Mouse (Mus musculus): ENCODE results near the gene Bsg. TPM values are rescaled to one million over a fixed set of nuclear protein-coding genes. Genes with fewer than 3 reads are reported as not detected.
A peak's percentile ranks its signal among the peaks of the same experiment; 100 is the strongest.

The Bsg gene
- polyA plus RNA-seq, 1 experiment from 2014 or later: 1,200 TPM

GRCm38 (mm10) chr10:79673054-79673453, 31.2 kb upstream of the Bsg start:
- Histone ChIP-seq H3K4me1 (ENCODE audit: control insufficient read depth in 2 of 2, insufficient read depth in 2 of 2, low read length in 2 of 2) (peaks cover 9 to 13% of the 10 kb centered on the region in 2 experiments), H3K9me3 (ENCODE audit: control insufficient read depth, low read length) (no peaks in the 10 kb centered on the region), H3K4me2 (ENCODE audit: low read length) (no peak overlapping the region), H3K4me3 (ENCODE audit: control insufficient read depth in 1 of 2, insufficient read depth in 1 of 2, low read depth in 1 of 2, low read length in 2 of 2) (no peak overlapping the region), H3K27me3 (ENCODE audit: control insufficient read depth, insufficient read depth, low read length) (no peaks in the 10 kb centered on the region), H3K9ac (ENCODE audit: low read length) (no peak overlapping the region), H3K27ac (replicated peaks in 1 of 2; ENCODE audit: control insufficient read depth in 1 of 2, insufficient read depth in 1 of 2, low read depth in 2 of 2, low read length in 2 of 2) (no peak overlapping the region), H3K36me3 (ENCODE audit: control insufficient read depth, insufficient read depth, low read length) (no peaks in the 10 kb centered on the region)
- ATAC-seq (ENCODE audit: insufficient number of reproducible peaks, insufficient read depth, low FRiP score, low read depth): no peak
- WGBS: 90% methylated on average over 3 of the region's 3 CpGs

GRCm38 (mm10) chr10:79675346-79676035, 28.8 kb upstream of the Bsg start:
- Histone ChIP-seq H3K27ac (replicated peaks in 1 of 2; ENCODE audit: control insufficient read depth in 1 of 2, insufficient read depth in 1 of 2, low read depth in 2 of 2, low read length in 2 of 2) (no peak overlapping the region), H3K4me1 (ENCODE audit: control insufficient read depth in 2 of 2, insufficient read depth in 2 of 2, low read length in 2 of 2) (peaks cover 3 to 9% of the 10 kb centered on the region in 2 experiments), H3K27me3 (ENCODE audit: control insufficient read depth, insufficient read depth, low read length) (no peaks in the 10 kb centered on the region), H3K9ac (ENCODE audit: low read length) (no peak overlapping the region), H3K4me3 (ENCODE audit: control insufficient read depth in 1 of 2, insufficient read depth in 1 of 2, low read depth in 1 of 2, low read length in 2 of 2) (no peak overlapping the region), H3K9me3 (ENCODE audit: control insufficient read depth, low read length) (no peaks in the 10 kb centered on the region), H3K4me2 (ENCODE audit: low read length) (no peak overlapping the region), H3K36me3 (ENCODE audit: control insufficient read depth, insufficient read depth, low read length) (no peaks in the 10 kb centered on the region)
- WGBS: 39% methylated on average over 44 of the region's 44 CpGs
- no peak for ATAC-seq (ENCODE audit: insufficient number of reproducible peaks, insufficient read depth, low FRiP score, low read depth)

DNA sequence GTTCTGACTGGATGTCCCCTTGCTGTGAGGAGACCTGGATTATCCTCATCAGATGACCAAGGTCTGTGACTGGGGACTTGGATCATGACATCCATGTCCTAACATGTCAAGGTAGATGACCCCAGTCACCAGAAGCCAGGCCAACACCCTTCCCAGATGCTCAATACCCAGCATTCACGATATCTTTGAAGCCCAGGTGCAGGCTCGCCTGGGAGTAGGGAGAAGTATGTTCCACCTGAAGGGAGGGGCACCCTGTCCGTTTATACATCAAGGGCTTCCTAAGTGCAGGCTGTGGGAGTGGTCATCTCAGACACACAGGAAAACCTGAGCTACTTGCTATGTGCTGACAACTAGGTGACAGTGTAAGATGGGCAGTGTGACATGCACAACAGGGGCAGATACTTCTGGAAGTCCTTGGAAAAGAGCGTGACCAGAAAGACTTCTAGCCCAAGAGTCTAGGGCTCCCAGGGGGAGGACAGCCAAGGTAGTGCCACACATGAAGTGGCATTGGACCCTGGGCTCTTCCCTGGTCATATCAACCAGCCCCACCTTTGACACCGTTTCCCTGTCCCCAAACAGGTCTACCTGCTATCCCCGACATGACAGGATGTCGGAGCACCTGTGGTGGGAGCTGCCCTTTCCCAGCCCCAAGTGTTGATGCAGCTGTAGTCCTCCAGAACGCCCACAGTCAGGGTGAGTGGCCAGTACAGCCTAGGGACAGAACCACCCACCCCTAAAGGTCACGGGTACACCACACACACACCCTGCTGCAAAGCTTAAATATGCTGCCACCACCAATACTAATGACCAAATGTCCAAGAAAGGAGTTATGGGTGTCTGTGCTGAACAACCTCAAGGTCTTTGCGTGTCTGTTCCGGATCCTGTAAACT, 23.4 kb upstream of the Bsg start:
- ATAC-seq (ENCODE audit: insufficient number of reproducible peaks, insufficient read depth, low FRiP score, low read depth): no peak
- H3K4me1 ChIP-seq (ENCODE audit: control insufficient read depth in 2 of 2, insufficient read depth in 2 of 2, low read length in 2 of 2): peaks cover 21 to 27% of the 10 kb centered on the region in 2 experiments
- peak overlapping the region; percentile 77 to 88 for H3K4me3 ChIP-seq (ENCODE audit: control insufficient read depth in 1 of 2, insufficient read depth in 1 of 2, low read depth in 1 of 2, low read length in 2 of 2)
- 31% methylated on average over 11 of the region's 11 CpGs for WGBS
- peak overlapping the region; percentile 79 to 88 for H3K27ac ChIP-seq (replicated peaks in 1 of 2; ENCODE audit: control insufficient read depth in 1 of 2, insufficient read depth in 1 of 2, low read depth in 2 of 2, low read length in 2 of 2)
- no peaks in the 10 kb centered on the region for H3K9me3 ChIP-seq (ENCODE audit: control insufficient read depth, low read length)
- peaks cover 23% of the 10 kb centered on the region for H3K36me3 ChIP-seq (ENCODE audit: control insufficient read depth, insufficient read depth, low read length)
- peak overlapping the region; percentile 62 for H3K9ac ChIP-seq (ENCODE audit: low read length)
- H3K27me3 ChIP-seq (ENCODE audit: control insufficient read depth, insufficient read depth, low read length): no peaks in the 10 kb centered on the region
- H3K4me2 ChIP-seq (ENCODE audit: low read length): peak overlapping the region; percentile 73

- no peaks in the 10 kb centered on the region for H3K27me3 ChIP-seq (ENCODE audit: control insufficient read depth, insufficient read depth, low read length)
- H3K4me2 ChIP-seq (ENCODE audit: low read length): peak within 1 kb of the TSS; percentile 73
- H3K9ac ChIP-seq (ENCODE audit: low read length): peak within 1 kb of the TSS; percentile 92
- peak within 1 kb of the TSS; percentile 79 to 88 for H3K27ac ChIP-seq (replicated peaks in 1 of 2; ENCODE audit: control insufficient read depth in 1 of 2, insufficient read depth in 1 of 2, low read depth in 2 of 2, low read length in 2 of 2)
- peaks cover 32% of the 10 kb centered on the region for H3K36me3 ChIP-seq (ENCODE audit: control insufficient read depth, insufficient read depth, low read length)
- no peaks in the 10 kb centered on the region for H3K9me3 ChIP-seq (ENCODE audit: control insufficient read depth, low read length)
- WGBS: under 1% methylated on average over 74 of the region's 84 CpGs
- H3K4me1 ChIP-seq (ENCODE audit: control insufficient read depth in 2 of 2, insufficient read depth in 2 of 2, low read length in 2 of 2): peaks cover 22 to 33% of the 10 kb centered on the region in 2 experiments
- peak within 1 kb of the TSS; percentile 77 to 88 for H3K4me3 ChIP-seq (ENCODE audit: control insufficient read depth in 1 of 2, insufficient read depth in 1 of 2, low read depth in 1 of 2, low read length in 2 of 2)
- ATAC-seq (ENCODE audit: insufficient number of reproducible peaks, insufficient read depth, low FRiP score, low read depth): peak; percentile 94
These were observed 22.6 kb upstream of the Bsg start, which contains the start of gene Cdc34 for GRCm38 (mm10) chr10:79681591-79682245. Gene Cdc34 (plus strand): TSS chr10:79682195.

DNA sequence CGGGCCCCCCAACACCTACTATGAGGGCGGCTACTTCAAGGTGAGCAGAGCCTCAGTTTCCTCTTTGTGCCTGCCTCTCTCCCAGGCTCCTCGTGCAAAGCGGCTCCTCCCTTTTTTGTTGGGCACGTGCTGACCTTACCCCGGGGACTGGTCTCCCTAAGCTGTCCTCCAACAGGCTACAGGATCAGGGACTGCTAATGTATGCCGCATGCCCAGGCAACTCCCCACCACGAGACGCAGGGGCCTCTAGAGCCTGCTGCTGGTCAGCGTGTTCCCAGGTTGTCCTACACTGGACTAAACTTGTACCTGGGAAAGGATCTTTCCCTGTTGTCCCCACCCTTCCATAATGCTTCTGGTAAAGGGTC, 21.8 kb upstream of the Bsg start:
- peak overlapping the region; percentile 71 for H3K4me2 ChIP-seq (ENCODE audit: low read length)
- no peak for ATAC-seq (ENCODE audit: insufficient number of reproducible peaks, insufficient read depth, low FRiP score, low read depth)
- H3K9ac ChIP-seq (ENCODE audit: low read length): peak overlapping the region; percentile 92
- H3K36me3 ChIP-seq (ENCODE audit: control insufficient read depth, insufficient read depth, low read length): peaks cover 40% of the 10 kb centered on the region
- peak overlapping the region; percentile 65 to 88 for H3K27ac ChIP-seq (replicated peaks in 1 of 2; ENCODE audit: control insufficient read depth in 1 of 2, insufficient read depth in 1 of 2, low read depth in 2 of 2, low read length in 2 of 2)
- H3K4me1 ChIP-seq (ENCODE audit: control insufficient read depth in 2 of 2, insufficient read depth in 2 of 2, low read length in 2 of 2): peaks cover 27 to 39% of the 10 kb centered on the region in 2 experiments
- no peaks in the 10 kb centered on the region for H3K27me3 ChIP-seq (ENCODE audit: control insufficient read depth, insufficient read depth, low read length)
- WGBS: 0% methylated on average over 10 of the region's 10 CpGs
- H3K9me3 ChIP-seq (ENCODE audit: control insufficient read depth, low read length): no peaks in the 10 kb centered on the region
- H3K4me3 ChIP-seq (ENCODE audit: control insufficient read depth in 1 of 2, insufficient read depth in 1 of 2, low read depth in 1 of 2, low read length in 2 of 2): peak overlapping the region; percentile 77 to 88

DNA sequence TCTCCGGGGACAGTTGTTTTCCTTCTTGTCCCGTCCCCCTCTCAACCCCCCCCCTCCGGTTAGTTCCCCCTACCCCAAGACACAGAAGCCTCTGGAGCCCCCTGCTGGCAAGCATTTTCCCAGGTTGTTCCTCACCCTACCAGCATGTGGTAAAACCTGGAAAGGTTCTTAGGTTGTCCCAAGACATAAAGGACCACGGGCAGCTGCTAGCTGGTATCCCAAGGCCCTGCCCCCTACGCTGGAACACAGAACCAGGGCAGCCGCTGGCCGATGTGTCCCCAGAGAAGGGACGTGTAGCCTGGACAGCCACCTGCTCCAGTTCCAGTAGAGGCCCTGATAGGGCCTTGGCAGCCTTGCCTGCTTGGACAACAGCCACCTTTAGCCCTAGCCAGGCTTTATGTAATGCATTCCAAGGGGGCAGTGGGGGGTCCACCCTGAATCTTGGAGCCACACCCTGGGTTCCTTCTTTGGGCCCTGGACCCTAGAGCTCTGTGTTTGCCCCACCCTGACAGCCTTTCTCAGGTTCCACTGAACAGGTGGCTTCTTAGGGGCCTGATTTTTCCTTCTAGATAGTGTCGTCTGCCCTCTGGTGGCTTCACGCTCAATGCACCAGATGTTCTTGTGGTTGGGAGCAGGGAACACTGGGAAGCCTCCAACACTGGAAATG, 21.2 kb upstream of the Bsg start:
- under 1% methylated on average over 10 of the region's 10 CpGs for WGBS
- Histone ChIP-seq H3K27me3 (ENCODE audit: control insufficient read depth, insufficient read depth, low read length) (no peaks in the 10 kb centered on the region), H3K36me3 (ENCODE audit: control insufficient read depth, insufficient read depth, low read length) (peaks cover 45% of the 10 kb centered on the region), H3K4me2 (ENCODE audit: low read length) (peak overlapping the region; percentile 71), H3K4me1 (ENCODE audit: control insufficient read depth in 2 of 2, insufficient read depth in 2 of 2, low read length in 2 of 2) (peaks cover 27 to 39% of the 10 kb centered on the region in 2 experiments), H3K4me3 (ENCODE audit: control insufficient read depth in 1 of 2, insufficient read depth in 1 of 2, low read depth in 1 of 2, low read length in 2 of 2) (peak overlapping the region; percentile 77 to 88), H3K9me3 (ENCODE audit: control insufficient read depth, low read length) (no peaks in the 10 kb centered on the region), H3K9ac (ENCODE audit: low read length) (peak overlapping the region; percentile 92), H3K27ac (replicated peaks in 1 of 2; ENCODE audit: control insufficient read depth in 1 of 2, insufficient read depth in 1 of 2, low read depth in 2 of 2, low read length in 2 of 2) (peak overlapping the region; percentile 68 to 88)
- ATAC-seq (ENCODE audit: insufficient number of reproducible peaks, insufficient read depth, low FRiP score, low read depth): no peak
